Mouse (Mus musculus) kidney, embryonic 15.5 days (tissue): Measurements from ENCODE around the gene Dand5. TPM values are rescaled to one million over a fixed set of nuclear protein-coding genes. Genes with fewer than 3 reads are reported as not detected.

ENCODE experiments used
- ATAC-seq: fragments of 200-750 bp; cut with Nextera tagmentation; replicated peaks from 2 replicates; pipeline ENCODE4 v1.8.0; 2017; ENCODE audit warnings: moderate TSS enrichment; ENCODE audit not compliant: low FRiP score
- H3K27ac ChIP-seq: fragments of 300-500 bp; sonication (generic); 2 replicates; pipeline ENCODE4 v1.5.1; 2015; ENCODE audit warnings: mild to moderate bottlenecking, inconsistent platforms
- H3K27me3 ChIP-seq: fragments of 300-500 bp; sonication (generic); 2 replicates; pipeline ENCODE4 v1.6.1; 2015; ENCODE audit warnings: inconsistent platforms
- H3K36me3 ChIP-seq: fragments of 300-500 bp; sonication (generic); 2 replicates; pipeline ENCODE4 v1.6.1; 2015; ENCODE audit warnings: inconsistent platforms
- H3K4me1 ChIP-seq: fragments of 300-500 bp; sonication (generic); 2 replicates; pipeline ENCODE4 v1.6.1; 2015; ENCODE audit warnings: inconsistent platforms
- H3K4me2 ChIP-seq: fragments of 300-500 bp; sonication (generic); 2 replicates; pipeline ENCODE4 v1.6.1; 2015; ENCODE audit warnings: moderate library complexity, mild to moderate bottlenecking, inconsistent platforms
- H3K4me3 ChIP-seq: fragments of 300-500 bp; sonication (generic); replicated peaks from 2 replicates; pipeline ENCODE4 v1.5.1; 2015; ENCODE audit warnings: mild to moderate bottlenecking, inconsistent platforms
- H3K9ac ChIP-seq: fragments of 300-500 bp; sonication (generic); 2 replicates; pipeline ENCODE4 v1.6.1; 2015; ENCODE audit warnings: mild to moderate bottlenecking, inconsistent platforms
- H3K9me3 ChIP-seq: fragments of 300-500 bp; sonication (generic); replicated peaks from 2 replicates; pipeline ENCODE4 v1.6.1; 2016; ENCODE audit warnings: inconsistent platforms
- WGBS: fragments of 180-500 bp; shearing (Covaris S2); methylation state at CpG from one replicate; pipeline ENCODE4 v1.1.7; 2015; ENCODE audit warnings: mixed read lengths; 5-methylcytosine and 5-hydroxymethylcytosine counted together
- microRNA-seq: library from miRNA; unstranded; fragments of <30 nt; microRNA quantifications from one replicate; pipeline ENCODE4, GENCODE M21; 2016
- polyA plus RNA-seq: library from polyadenylated mRNA; unstranded; fragments of >200 nt; fragmentation: Nextera tagmentation; extraction: Ambion mirVana; gene quantifications from 2 replicates; pipeline ENCODE4 v1.2.1, GENCODE M21; 2015

The Dand5 gene
- polyA plus RNA-seq, 1 experiment from 2014 or later, result 7.0 TPM

DNA sequence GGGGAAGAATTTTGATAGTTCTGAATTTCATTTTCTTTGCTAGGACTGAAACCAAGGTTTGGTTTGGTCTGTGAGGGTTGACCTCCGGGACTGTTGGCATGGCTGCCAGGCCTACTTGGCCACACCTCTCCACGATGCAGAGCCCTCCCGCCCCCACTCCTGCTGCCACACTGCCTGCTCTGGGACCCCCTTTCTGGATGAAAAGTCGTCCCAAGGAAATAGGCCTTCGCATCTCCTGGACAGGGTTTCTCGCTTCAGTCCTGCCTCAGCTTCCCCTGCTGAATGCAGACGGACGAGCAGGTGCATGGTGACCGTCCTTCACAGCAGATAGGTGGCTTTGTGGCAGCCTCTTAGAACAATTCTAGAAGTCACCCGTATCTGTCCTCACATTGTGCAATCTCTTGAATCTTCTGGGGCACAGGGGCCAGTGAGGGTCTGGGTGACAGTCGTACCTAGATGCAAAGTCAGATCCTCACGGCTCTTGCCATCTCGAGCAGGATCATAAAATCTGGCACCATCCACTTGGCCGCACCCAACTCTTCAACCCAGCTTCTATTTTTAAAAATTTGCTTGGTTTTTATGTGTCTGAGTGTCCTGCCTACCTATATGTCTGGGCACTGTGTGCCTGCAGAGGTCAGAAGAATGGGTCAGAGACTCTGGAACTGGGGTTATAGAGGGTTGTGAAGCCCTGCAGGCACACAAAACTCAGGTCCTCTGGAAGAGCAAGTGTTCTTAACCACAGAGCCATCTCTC lies 54.1 kb downstream of the Dand5 start:
- no peak overlapping the region for H3K9ac ChIP-seq
- no peaks in the 10 kb centered on the region for H3K9me3 ChIP-seq
- peaks cover 52% of the 10 kb centered on the region for H3K4me1 ChIP-seq
- H3K4me3 ChIP-seq, result no peak overlapping the region
- H3K27me3 ChIP-seq, result peaks cover 99% of the 10 kb centered on the region
- WGBS, result 86% methylated on average over 14 of the region's 14 CpGs
- H3K27ac ChIP-seq, result no peak overlapping the region
- H3K4me2 ChIP-seq, result no peak overlapping the region
- no peak for ATAC-seq
- 0 out of 2 replicates have a peak, but pooled peaks cover 6% of the 10 kb centered on the region for H3K36me3 ChIP-seq

DNA sequence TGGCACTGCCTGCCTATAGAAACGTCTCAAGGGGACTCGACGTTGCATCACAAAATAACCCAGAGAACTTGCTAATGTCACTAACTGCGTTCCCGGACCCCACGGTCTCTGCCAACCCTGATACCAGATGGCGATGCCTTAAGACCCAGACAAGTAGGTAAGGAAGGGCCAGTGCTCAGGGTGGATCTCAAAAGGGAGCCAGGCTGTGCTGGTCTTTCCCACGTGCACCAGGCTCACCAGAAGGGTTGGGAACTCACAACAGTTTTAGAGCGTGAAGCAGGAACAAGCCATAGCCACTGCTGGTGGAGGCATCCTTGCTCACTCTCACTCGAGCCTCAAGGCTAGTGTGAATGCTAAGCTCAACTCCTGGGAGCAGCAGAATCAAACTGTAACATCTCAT lies 55.4 kb downstream of the Dand5 start:
- peaks cover 40% of the 10 kb centered on the region for H3K4me1 ChIP-seq
- H3K9me3 ChIP-seq, result no peaks in the 10 kb centered on the region
- no peak overlapping the region for H3K9ac ChIP-seq
- no peak overlapping the region for H3K4me3 ChIP-seq
- 79% methylated on average over 10 of the region's 10 CpGs for WGBS
- H3K4me2 ChIP-seq, result no peak overlapping the region
- H3K27me3 ChIP-seq, result peaks cover 99% of the 10 kb centered on the region
- no peak overlapping the region for H3K27ac ChIP-seq
- ATAC-seq, result no peak
- H3K36me3 ChIP-seq, result 0 out of 2 replicates have a peak, but pooled peaks cover 6% of the 10 kb centered on the region

DNA sequence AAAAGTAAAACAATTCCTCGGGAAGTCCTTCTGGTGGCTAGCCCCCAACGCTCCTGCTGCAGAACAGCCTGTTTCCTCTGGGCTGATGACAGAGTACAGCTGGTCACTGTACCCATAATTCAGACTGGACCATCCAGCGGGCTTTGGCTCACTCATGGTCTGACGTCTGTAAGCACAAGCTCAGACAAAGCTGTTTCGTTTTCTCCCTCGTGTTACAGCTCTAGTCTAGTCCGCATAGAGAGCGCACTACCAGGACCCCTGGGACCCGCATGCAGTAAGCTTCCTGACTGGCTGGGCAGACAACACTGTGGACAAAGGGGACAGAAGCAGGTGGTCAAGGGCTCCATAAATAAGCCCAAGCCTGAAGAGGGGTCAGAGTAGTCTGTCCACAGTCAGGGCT lies 56.2 kb downstream of the Dand5 start:
- peaks cover 32% of the 10 kb centered on the region for H3K4me1 ChIP-seq
- H3K9me3 ChIP-seq, result no peaks in the 10 kb centered on the region
- ATAC-seq, result no peak
- peaks cover 99% of the 10 kb centered on the region for H3K27me3 ChIP-seq
- H3K9ac ChIP-seq, result no peak overlapping the region
- 54% methylated on average over 9 of the region's 9 CpGs for WGBS
- H3K4me3 ChIP-seq, result no peak overlapping the region
- no peak overlapping the region for H3K27ac ChIP-seq
- no peak overlapping the region for H3K4me2 ChIP-seq
- 0 out of 2 replicates have a peak, but pooled peaks cover 6% of the 10 kb centered on the region for H3K36me3 ChIP-seq

DNA sequence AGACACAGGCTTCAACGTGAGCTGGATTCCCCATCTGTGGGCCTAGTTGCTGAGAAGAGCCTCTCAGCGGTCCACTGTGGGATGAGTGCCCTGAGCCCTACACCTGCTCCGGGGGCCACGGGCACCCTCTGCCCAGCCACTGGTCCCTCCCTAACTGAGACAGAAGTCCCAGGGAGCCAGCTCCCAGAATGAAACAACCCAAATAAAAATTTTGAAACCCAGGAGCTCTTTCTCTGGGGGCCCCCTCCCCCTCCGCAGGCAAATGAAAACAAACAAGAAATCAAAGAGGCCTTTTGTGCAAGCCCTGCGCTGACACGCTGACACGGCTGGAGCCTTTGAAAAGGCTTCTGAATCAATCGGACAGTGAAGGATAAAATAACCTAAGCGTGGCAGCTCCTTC lies 57.0 kb downstream of the Dand5 start:
- Histone ChIP-seq H3K4me1 (peaks cover 24% of the 10 kb centered on the region), H3K27me3 (peaks cover 99% of the 10 kb centered on the region), H3K9ac (no peak overlapping the region), H3K4me2 (no peak overlapping the region), H3K4me3 (no peak overlapping the region), H3K27ac (no peak overlapping the region), H3K36me3 (0 out of 2 replicates have a peak, but pooled peaks cover 6% of the 10 kb centered on the region), H3K9me3 (no peaks in the 10 kb centered on the region)
- no peak for ATAC-seq
- 20% methylated on average over 10 of the region's 10 CpGs for WGBS

Small RNA genes lying within 50 kb of the gene (microRNA-seq; reads per million reads assigned to microRNA genes)
- 1.6 reads per million, percentile 4 among the genes with 10 or more reads in this experiment for gene Mir7069

Other genes with a start within 250 kb of the Dand5 start
- gene Ier2, start 160.0 kb downstream of the Dand5 start, polyA plus RNA-seq, result 73.4 and 80.3 TPM in 2 replicates
- gene Trmt1, start 136.5 kb downstream of the Dand5 start, polyA plus RNA-seq, result 68.7 and 73.8 TPM in 2 replicates
- gene Nacc1, start 135.0 kb downstream of the Dand5 start, polyA plus RNA-seq, result 23.9 and 25.6 TPM in 2 replicates
- gene Lyl1, start 121.4 kb downstream of the Dand5 start, polyA plus RNA-seq, result 7.6 and 7.8 TPM in 2 replicates
- gene G430095P16Rik, start 99.8 kb downstream of the Dand5 start, polyA plus RNA-seq, result 1.9 and 2.3 TPM in 2 replicates
- gene Nfix, start 22.5 kb downstream of the Dand5 start, polyA plus RNA-seq, result 14.2 and 15.5 TPM in 2 replicates
- 52.6 and 53.0 TPM in 2 replicates for gene Gadd45gip1, start 8.7 kb upstream of the Dand5 start, polyA plus RNA-seq
- 112 and 122 TPM in 2 replicates for gene Rad23a, start 17.8 kb upstream of the Dand5 start, polyA plus RNA-seq
- gene Calr, start 24.1 kb upstream of the Dand5 start, polyA plus RNA-seq, result 1,039 and 1,041 TPM in 2 replicates
- gene Farsa, start 34.2 kb upstream of the Dand5 start, polyA plus RNA-seq, result 102 and 103 TPM in 2 replicates
- gene Syce2, start 49.3 kb upstream of the Dand5 start, polyA plus RNA-seq, result 66.5 and 70.3 TPM in 2 replicates
- gene Gcdh, start 71.1 kb upstream of the Dand5 start, polyA plus RNA-seq, result 49.8 and 51.2 TPM in 2 replicates
- gene Klf1, start 79.1 kb upstream of the Dand5 start, polyA plus RNA-seq, result 3.4 and 7.2 TPM in 2 replicates
- 8.3 and 8.6 TPM in 2 replicates for gene Dnase2a, start 85.7 kb upstream of the Dand5 start, polyA plus RNA-seq
- 0.40 and 0.48 TPM in 2 replicates for gene Mast1, start 114.5 kb upstream of the Dand5 start, polyA plus RNA-seq
- gene Rtbdn, start 124.2 kb upstream of the Dand5 start, polyA plus RNA-seq, result 0.45 and 0.49 TPM in 2 replicates
- gene Gm49661, start 146.6 kb upstream of the Dand5 start, polyA plus RNA-seq, result not detected in 2 replicates
- gene Prdx2, start 146.8 kb upstream of the Dand5 start, polyA plus RNA-seq, result 808 and 824 TPM in 2 replicates
- 125 and 129 TPM in 2 replicates for gene Rnaseh2a, start 146.9 kb upstream of the Dand5 start, polyA plus RNA-seq
- 9.6 TPM in 2 replicates for gene Junb, start 155.9 kb upstream of the Dand5 start, polyA plus RNA-seq
- 25.3 and 27.0 TPM in 2 replicates for gene Hook2, start 167.8 kb upstream of the Dand5 start, polyA plus RNA-seq
- gene Best2, start 191.7 kb upstream of the Dand5 start, polyA plus RNA-seq, result 0.10 TPM in 1 of 2 replicates, not detected in the other
- 133 and 143 TPM in 2 replicates for gene Asna1, start 202.5 kb upstream of the Dand5 start, polyA plus RNA-seq
- gene Trir, start 204.0 kb upstream of the Dand5 start, polyA plus RNA-seq, result 119 and 120 TPM in 2 replicates
- gene Tnpo2, start 214.1 kb upstream of the Dand5 start, polyA plus RNA-seq, result 25.8 and 30.0 TPM in 2 replicates
- gene Fbxw9, start 237.2 kb upstream of the Dand5 start, polyA plus RNA-seq, result 28.9 and 32.1 TPM in 2 replicates
- gene Gm5741, start 245.2 kb upstream of the Dand5 start, polyA plus RNA-seq, result 0.66 and 0.82 TPM in 2 replicates
- gene Dhps, start 248.9 kb upstream of the Dand5 start, polyA plus RNA-seq, result 68.8 and 72.3 TPM in 2 replicates